Mouse (Mus musculus): Measurements from ENCODE around the gene Mgea5. TPM values are rescaled to one million over a fixed set of nuclear protein-coding genes. Genes with fewer than 3 reads are reported as not detected.

Gene Mgea5
- 55.1 and 56.3 TPM in 2 replicates for polyA plus RNA-seq (2015; fragmentation: Nextera tagmentation; extraction: Ambion mirVana)

GRCm38 (mm10) chr19:45783181-45783932 lies at the start of gene Mgea5:
Mgea5 (minus strand) TSS chr19:45783837.

GRCm38 (mm10) chr19:45815831-45816405 lies 32.3 kb upstream of the Mgea5 start, which contains the start of gene Kcnip2:
Kcnip2 (minus strand) TSS chr19:45816061.

DNA sequence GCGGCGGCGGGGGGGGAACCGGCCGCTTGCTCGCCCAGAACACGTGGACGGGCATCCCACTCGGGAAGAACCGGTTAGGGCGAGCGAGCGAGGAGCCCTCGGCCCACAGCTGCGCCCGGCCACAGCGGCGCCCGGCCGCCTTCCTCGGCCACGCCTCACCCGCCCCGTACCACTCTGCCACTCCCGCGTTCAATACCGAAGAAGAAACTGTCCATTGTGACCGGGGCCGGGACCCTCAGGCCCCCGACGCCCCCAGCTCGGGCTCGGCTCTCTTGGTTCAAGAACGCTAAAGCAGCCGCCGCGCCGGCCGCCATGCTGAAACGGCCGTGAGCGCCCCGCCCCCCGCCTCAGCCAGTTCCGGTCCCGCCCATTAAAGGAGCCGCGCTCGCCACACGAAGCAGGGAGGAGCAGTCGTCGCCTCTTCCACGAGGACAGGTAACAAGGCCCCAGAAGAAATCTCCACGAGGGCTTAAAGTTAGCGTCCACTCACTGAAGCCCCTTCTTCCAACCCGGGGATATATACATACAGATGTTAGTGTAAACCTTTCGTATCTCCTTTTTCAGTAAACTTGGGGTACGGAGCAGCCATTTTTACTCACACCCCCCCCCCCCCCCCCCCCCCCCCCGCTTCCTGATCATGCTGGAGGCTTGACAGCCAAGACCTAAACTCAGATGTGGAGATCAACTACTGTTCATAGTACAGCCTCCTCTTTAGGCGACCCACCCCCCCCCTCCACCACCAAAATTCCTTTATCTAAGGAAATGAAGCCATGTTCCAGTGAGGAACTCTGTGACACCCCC lies 34.2 kb downstream of the Mgea5 start, which contains the start of gene Npm3:
TSS of gene Npm3 (minus strand) at position 349 of the 801 bp plus-strand sequence.

GRCm38 (mm10) chr19:45742218-45742983 lies 41.2 kb downstream of the Mgea5 start, which contains the start of gene Fgf8:
Fgf8 (minus strand) TSS chr19:45742915.

Other genes with a start within 250 kb of the Mgea5 start
- 8.9 and 10.8 TPM in 2 replicates for gene Poll, start 223.3 kb downstream of the Mgea5 start, polyA plus RNA-seq (2015; fragmentation: Nextera tagmentation; extraction: Ambion mirVana)
- gene Gm17018, start 223.2 kb downstream of the Mgea5 start, polyA plus RNA-seq (2015; fragmentation: Nextera tagmentation; extraction: Ambion mirVana): 93.2 and 93.8 TPM in 2 replicates
- 8.0 and 8.9 TPM in 2 replicates for gene Fbxw4, start 123.5 kb downstream of the Mgea5 start, polyA plus RNA-seq (2015; fragmentation: Nextera tagmentation; extraction: Ambion mirVana)
- not detected in 2 replicates for gene Fgf8, start 40.9 kb downstream of the Mgea5 start, polyA plus RNA-seq (2015; fragmentation: Nextera tagmentation; extraction: Ambion mirVana)
- 8.0 and 8.5 TPM in 2 replicates for gene Npm3, start 34.2 kb downstream of the Mgea5 start, polyA plus RNA-seq (2015; fragmentation: Nextera tagmentation; extraction: Ambion mirVana)
- 32.3 and 33.6 TPM in 2 replicates for gene Kcnip2, start 32.2 kb upstream of the Mgea5 start, polyA plus RNA-seq (2015; fragmentation: Nextera tagmentation; extraction: Ambion mirVana)
- 14.9 and 15.2 TPM in 2 replicates for gene Armh3, start 214.7 kb upstream of the Mgea5 start, polyA plus RNA-seq (2015; fragmentation: Nextera tagmentation; extraction: Ambion mirVana)
- 6.0 and 6.5 TPM in 2 replicates for gene Hps6, start 219.7 kb upstream of the Mgea5 start, polyA plus RNA-seq (2015; fragmentation: Nextera tagmentation; extraction: Ambion mirVana)